Mouse (Mus musculus) embryo, embryonic 11 days (tissue): ENCODE results near the gene Cyren.

Experiments
- DNase-seq: peaks from one replicate; pipeline ENCODE4 v3.0.0-alpha.2; 2015

The Cyren gene

GRCm38 (mm10) chr6:34877509-34878321 lies at the start of gene Cyren:
Gene Cyren (minus strand): TSS chr6:34878060.
- DNase-seq = peak; percentile 96

GRCm38 (mm10) chr6:34927594-34927993 lies 49.7 kb upstream of the Cyren start:
- DNase-seq = no peak

- peak; percentile 79 for DNase-seq
Observed at GRCm38 (mm10) chr6:34927156-34927555, 49.3 kb upstream of the Cyren start.

- DNase-seq = peak; percentile 62
Observed at GRCm38 (mm10) chr6:34921941-34922340, 44.1 kb upstream of the Cyren start.

- DNase-seq = no peak
Observed at GRCm38 (mm10) chr6:34920631-34921030, 42.8 kb upstream of the Cyren start.

GRCm38 (mm10) chr6:34919956-34920355 lies 42.1 kb upstream of the Cyren start, which contains the start of gene Stra8:
Gene Stra8 (plus strand): TSS chr6:34920163.
- peak; percentile 22 for DNase-seq

GRCm38 (mm10) chr6:34919146-34919545 lies 41.3 kb upstream of the Cyren start:
- no peak for DNase-seq

- DNase-seq = no peak
Observed at GRCm38 (mm10) chr6:34914462-34914861, 36.6 kb upstream of the Cyren start.

GRCm38 (mm10) chr6:34913341-34914040 lies 35.6 kb upstream of the Cyren start:
- DNase-seq = no peak

- peak; percentile 96 for DNase-seq
Observed at GRCm38 (mm10) chr6:34910371-34911219, 32.7 kb upstream of the Cyren start, which contains the start of gene Wdr91. Gene Wdr91 (minus strand): TSS chr6:34910876.

GRCm38 (mm10) chr6:34909631-34910345 lies 31.9 kb upstream of the Cyren start:
- DNase-seq = no peak

GRCm38 (mm10) chr6:34907696-34908260 lies 29.9 kb upstream of the Cyren start:
- no peak for DNase-seq

GRCm38 (mm10) chr6:34907121-34907614 lies 29.3 kb upstream of the Cyren start:
- DNase-seq = no peak

- no peak for DNase-seq
Observed at GRCm38 (mm10) chr6:34906661-34907060, 28.8 kb upstream of the Cyren start.

GRCm38 (mm10) chr6:34906125-34906524 lies 28.3 kb upstream of the Cyren start:
- DNase-seq = no peak

GRCm38 (mm10) chr6:34904361-34904760 lies 26.5 kb upstream of the Cyren start:
- DNase-seq = no peak

GRCm38 (mm10) chr6:34903851-34904250 lies 26.0 kb upstream of the Cyren start:
- no peak for DNase-seq

GRCm38 (mm10) chr6:34903441-34903840 lies 25.6 kb upstream of the Cyren start:
- DNase-seq = no peak

GRCm38 (mm10) chr6:34902578-34902977 lies 24.7 kb upstream of the Cyren start:
- no peak for DNase-seq

- DNase-seq = no peak
Observed at GRCm38 (mm10) chr6:34901911-34902444, 24.1 kb upstream of the Cyren start.

- DNase-seq = no peak
Observed at GRCm38 (mm10) chr6:34900990-34901389, 23.1 kb upstream of the Cyren start.

- no peak for DNase-seq
Observed at GRCm38 (mm10) chr6:34899127-34899526, 21.3 kb upstream of the Cyren start.
